Mouse (Mus musculus) ES-Bruce4 (cell line): ENCODE data around the gene Tfpt. TPM values are rescaled to one million over a fixed set of nuclear protein-coding genes. Genes with fewer than 3 reads are reported as not detected.
A peak's percentile ranks its signal among the peaks of the same experiment; 100 is the strongest.

Source experiments
- H3K27ac ChIP-seq: 2 replicates; pipeline ENCODE4 v1.5.1; 2012; ENCODE audit warnings: low read length, inconsistent platforms; ENCODE audit not compliant: insufficient read depth
- H3K27me3 ChIP-seq: 2 replicates; pipeline ENCODE4 v1.6.1; 2012; ENCODE audit warnings: mild to moderate bottlenecking, low read length, inconsistent platforms; ENCODE audit not compliant: control insufficient read depth, poor library complexity, insufficient read depth, severe bottlenecking
- H3K36me3 ChIP-seq: 2 replicates; pipeline ENCODE4 v1.6.1; 2012; ENCODE audit warnings: inconsistent platforms, mild to moderate bottlenecking, low read length, moderate library complexity; ENCODE audit not compliant: control insufficient read depth, poor library complexity, insufficient read depth, severe bottlenecking
- H3K4me1 ChIP-seq: one replicate; pipeline ENCODE4 v1.8.1; 2011; ENCODE audit warnings: low read length; ENCODE audit not compliant: control insufficient read depth, insufficient read depth
- H3K4me3 ChIP-seq: 2 replicates; pipeline ENCODE4 v1.5.1; 2011; ENCODE audit warnings: low read depth, mild to moderate bottlenecking, low read length
- H3K9ac ChIP-seq: 2 replicates; pipeline ENCODE4 v1.6.1; 2012; ENCODE audit warnings: low read depth, mild to moderate bottlenecking, inconsistent platforms; ENCODE audit not compliant: poor library complexity, severe bottlenecking
- H3K9me3 ChIP-seq: replicated peaks from 2 replicates; pipeline ENCODE4 v1.6.1; 2012; ENCODE audit warnings: mild to moderate bottlenecking, low read length, inconsistent platforms; ENCODE audit not compliant: control insufficient read depth, poor library complexity, insufficient read depth, severe bottlenecking
- CTCF ChIP-seq: IDR thresholded peaks from one replicate; pipeline ENCODE4 v1.8.1; 2011; ENCODE audit warnings: low read depth, low read length
- EP300 ChIP-seq: IDR thresholded peaks from 2 replicates; pipeline ENCODE4 v1.6.1; 2011; ENCODE audit warnings: low read depth, low read length; ENCODE audit not compliant: insufficient read depth
- POLR2A ChIP-seq: IDR thresholded peaks from one replicate; pipeline ENCODE4 v1.8.1; 2011; ENCODE audit warnings: low read length; ENCODE audit not compliant: insufficient read depth
- polyA plus RNA-seq: library from polyadenylated mRNA; stranded (reverse); fragments of >200 nt; gene quantifications from 2 replicates; pipeline ENCODE4 v1.2.4, GENCODE M21; 2011; ENCODE audit warnings: low read depth; ENCODE audit not compliant: missing spikeins, insufficient read depth, insufficient read length

The Tfpt gene
- polyA plus RNA-seq, 1 experiment = 29.9 TPM

GRCm38 (mm10) chr7:3646188-3646587 is 16.5 kb upstream of the Tfpt start:
- Histone ChIP-seq H3K36me3 (peaks cover 28% of the 10 kb centered on the region), H3K27me3 (no peaks in the 10 kb centered on the region), H3K9ac (peak overlapping the region; percentile 99), H3K9me3 (no peaks in the 10 kb centered on the region), H3K27ac (no peak overlapping the region), H3K4me1 (no peaks in the 10 kb centered on the region), H3K4me3 (peak overlapping the region; percentile 90)
- TF ChIP-seq CTCF (no peak), POLR2A (no peak), EP300 (no peak)

- Histone ChIP-seq H3K36me3 (peaks cover 28% of the 10 kb centered on the region), H3K4me1 (no peaks in the 10 kb centered on the region), H3K9ac (peak overlapping the region; percentile 99)
Measured at GRCm38 (mm10) chr7:3645488-3646025, 15.8 kb upstream of the Tfpt start.

GRCm38 (mm10) chr7:3644672-3645487 is 15.2 kb upstream of the Tfpt start, which contains the start of gene Cnot3:
Gene Cnot3, plus strand, starts transcription at chr7:3645268.
- no peaks in the 10 kb centered on the region for H3K4me1 ChIP-seq
- no peaks in the 10 kb centered on the region for H3K9me3 ChIP-seq
- H3K36me3 ChIP-seq = peaks cover 28% of the 10 kb centered on the region
- H3K4me3 ChIP-seq = peak within 1 kb of the TSS; percentile 90
- TF ChIP-seq EP300 (no peak), CTCF (no peak), POLR2A (no peak)
- H3K27ac ChIP-seq = peak within 1 kb of the TSS; percentile 48
- H3K27me3 ChIP-seq = no peaks in the 10 kb centered on the region
- H3K9ac ChIP-seq = peak within 1 kb of the TSS; percentile 99

More at GRCm38 (mm10) chr7:3645488-3646025, 15.8 kb upstream of the Tfpt start:
- Histone ChIP-seq H3K4me3 (peak overlapping the region; percentile 90), H3K27ac (peak overlapping the region; percentile 48), H3K27me3 (no peaks in the 10 kb centered on the region), H3K9me3 (no peaks in the 10 kb centered on the region)
- TF ChIP-seq POLR2A = no peak

GRCm38 (mm10) chr7:3644348-3644671 is 14.6 kb upstream of the Tfpt start:
- H3K27ac ChIP-seq = no peak overlapping the region
- H3K9ac ChIP-seq = 0 out of 2 replicates have a peak overlapping the region, but pooled peaks have one; percentile 5
- no peaks in the 10 kb centered on the region for H3K9me3 ChIP-seq
- peaks cover 26% of the 10 kb centered on the region for H3K36me3 ChIP-seq
- H3K4me1 ChIP-seq = no peaks in the 10 kb centered on the region
- H3K27me3 ChIP-seq = no peaks in the 10 kb centered on the region
- peak overlapping the region; percentile 61 for H3K4me3 ChIP-seq
- no peak for TF ChIP-seq EP300
- TF ChIP-seq CTCF = no peak
- TF ChIP-seq POLR2A = no peak

DNA sequence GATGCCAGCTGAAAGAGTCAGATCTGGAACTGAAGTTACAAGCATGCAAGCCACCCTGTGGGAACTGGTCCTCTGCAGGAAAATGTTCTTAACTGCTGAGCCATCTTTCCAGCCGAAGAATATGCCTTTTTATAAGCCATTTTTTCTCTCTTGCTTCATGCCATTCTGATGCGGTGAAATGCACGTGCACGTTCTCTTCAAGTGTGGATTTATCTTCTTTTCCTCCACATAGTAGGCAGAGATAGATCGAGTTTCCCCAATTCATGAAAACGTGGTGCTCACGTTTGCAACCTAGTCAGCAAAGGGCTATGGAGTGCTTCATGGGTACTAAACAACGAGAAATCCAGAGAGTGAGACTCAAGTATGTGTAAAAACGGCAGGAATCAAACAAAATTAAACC is 14.1 kb upstream of the Tfpt start:
- peaks cover 28% of the 10 kb centered on the region for H3K36me3 ChIP-seq
- no peak overlapping the region for H3K27ac ChIP-seq
- 0 out of 2 replicates have a peak overlapping the region, but pooled peaks have one; percentile 5 for H3K9ac ChIP-seq
- no peaks in the 10 kb centered on the region for H3K9me3 ChIP-seq
- TF ChIP-seq POLR2A (no peak), CTCF (no peak), EP300 (no peak)
- H3K27me3 ChIP-seq = no peaks in the 10 kb centered on the region
- H3K4me3 ChIP-seq = peak overlapping the region; percentile 61; the same call in 1 of the 2 replicates
- no peaks in the 10 kb centered on the region for H3K4me1 ChIP-seq

- Histone ChIP-seq H3K36me3 (peaks cover 30% of the 10 kb centered on the region), H3K9ac (no peak overlapping the region), H3K9me3 (no peaks in the 10 kb centered on the region), H3K27ac (no peak overlapping the region), H3K4me3 (no peak overlapping the region), H3K4me1 (no peaks in the 10 kb centered on the region), H3K27me3 (no peaks in the 10 kb centered on the region)
- TF ChIP-seq POLR2A (no peak), CTCF (no peak), EP300 (no peak)
Measured at GRCm38 (mm10) chr7:3643412-3643811, 13.7 kb upstream of the Tfpt start.
